Mouse (Mus musculus): ENCODE measurements around the gene Rpl18a. TPM values are rescaled to one million over a fixed set of nuclear protein-coding genes. Genes with fewer than 3 reads are reported as not detected.
A peak's percentile ranks its signal among the peaks of the same experiment; 100 is the strongest.

Gene Rpl18a
- polyA plus RNA-seq (2012; rRNA removed), result 1,503 and 1,518 TPM in 2 replicates

DNA sequence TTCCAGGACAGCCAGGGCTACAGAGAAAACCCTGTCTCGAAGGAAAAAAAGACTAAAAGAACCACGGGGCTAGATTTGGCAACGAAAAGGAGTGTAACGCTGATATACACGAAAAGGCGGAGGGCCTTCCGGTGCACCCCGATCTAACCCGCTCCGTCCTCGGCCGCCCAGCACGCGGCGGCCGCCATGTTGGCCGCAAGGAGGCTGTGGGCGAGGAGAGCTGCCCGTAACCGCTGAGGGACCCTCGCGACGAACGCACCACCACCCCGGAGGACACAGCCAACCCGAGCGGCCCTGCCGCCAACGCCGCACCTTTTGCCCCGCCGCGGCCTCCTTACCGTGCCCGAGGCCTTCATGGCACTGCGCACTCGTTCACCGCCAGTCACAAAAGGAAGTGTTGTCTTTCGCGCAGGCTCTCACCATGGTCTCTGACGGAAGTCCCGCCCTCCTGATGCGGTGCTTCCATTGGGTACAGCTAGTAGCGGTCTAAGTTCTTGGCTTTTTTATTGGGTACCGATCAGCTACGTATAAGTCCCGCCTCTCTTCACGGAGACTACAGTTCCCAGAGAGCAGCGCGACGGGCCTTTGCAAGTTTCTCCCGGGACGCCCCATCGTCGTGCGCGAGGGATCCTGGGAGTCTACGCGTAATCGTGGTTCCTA, at the start of gene Rpl18a:
Gene Rpl18a (minus strand): TSS at position 392 of the 660 bp plus-strand sequence.
- H3K27ac ChIP-seq (ENCODE audit: insufficient read depth, low read length), result 0 out of 2 replicates have a peak within 1 kb of the TSS, but pooled peaks have one; percentile 35
- TF ChIP-seq POLR2A (IDR thresholded peaks at IDR 0.05; ENCODE audit: extremely low read depth, insufficient read depth, low read length) (peak; percentile 98), CTCF (IDR thresholded peaks at IDR 0.05; ENCODE audit: extremely low read depth, insufficient read depth, low read length) (no peak)
- H3K4me3 ChIP-seq (ENCODE audit: insufficient read depth, low read length), result peak within 1 kb of the TSS; percentile 49
- H3K4me1 ChIP-seq (ENCODE audit: control insufficient read depth, insufficient read depth, low read length), result no peaks in the 10 kb centered on the region

- Histone ChIP-seq H3K4me1 (ENCODE audit: control insufficient read depth, insufficient read depth, low read length) (no peaks in the 10 kb centered on the region), H3K4me3 (ENCODE audit: insufficient read depth, low read length) (no peak overlapping the region), H3K27ac (ENCODE audit: insufficient read depth, low read length) (no peak overlapping the region)
- TF ChIP-seq POLR2A (IDR thresholded peaks at IDR 0.05; ENCODE audit: extremely low read depth, insufficient read depth, low read length), result no peak
- TF ChIP-seq CTCF (IDR thresholded peaks at IDR 0.05; ENCODE audit: extremely low read depth, insufficient read depth, low read length), result no peak
These were observed 46.0 kb upstream of the Rpl18a start for GRCm38 (mm10) chr8:70943187-70943586.

- Histone ChIP-seq H3K4me1 (ENCODE audit: control insufficient read depth, insufficient read depth, low read length) (no peaks in the 10 kb centered on the region), H3K4me3 (ENCODE audit: insufficient read depth, low read length) (no peak overlapping the region), H3K27ac (ENCODE audit: insufficient read depth, low read length) (no peak overlapping the region)
- no peak for TF ChIP-seq POLR2A (IDR thresholded peaks at IDR 0.05; ENCODE audit: extremely low read depth, insufficient read depth, low read length)
These were observed 44.3 kb upstream of the Rpl18a start for GRCm38 (mm10) chr8:70941478-70941877.

GRCm38 (mm10) chr8:70937200-70937599, 40.0 kb upstream of the Rpl18a start:
- H3K27ac ChIP-seq (ENCODE audit: insufficient read depth, low read length), result no peak overlapping the region
- TF ChIP-seq POLR2A (IDR thresholded peaks at IDR 0.05; ENCODE audit: extremely low read depth, insufficient read depth, low read length), result no peak
- TF ChIP-seq CTCF (IDR thresholded peaks at IDR 0.05; ENCODE audit: extremely low read depth, insufficient read depth, low read length), result no peak
- no peak overlapping the region for H3K4me3 ChIP-seq (ENCODE audit: insufficient read depth, low read length)
- no peaks in the 10 kb centered on the region; the same call in 1 of the 2 replicates for H3K4me1 ChIP-seq (ENCODE audit: control insufficient read depth, insufficient read depth, low read length)

DNA sequence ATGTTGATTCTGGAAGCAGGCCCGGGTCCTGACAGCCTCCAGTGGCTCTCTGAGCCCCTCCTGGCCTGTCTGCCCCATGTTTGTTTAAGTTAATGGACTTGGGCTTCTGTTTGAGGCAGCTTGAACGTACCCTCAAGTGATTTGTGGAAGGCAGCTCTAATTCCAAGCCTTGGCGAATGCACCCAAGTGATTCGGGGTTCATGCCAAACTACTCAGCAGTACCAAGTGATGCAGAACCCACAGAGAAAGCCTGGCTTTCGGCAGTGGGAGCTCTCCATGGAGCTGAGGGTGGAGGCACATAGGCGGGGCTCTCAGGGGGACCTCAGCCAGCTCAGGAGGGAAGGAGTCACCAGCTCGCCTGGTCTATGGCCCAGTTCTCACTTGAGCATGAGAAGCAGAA, 37.6 kb upstream of the Rpl18a start:
- H3K4me3 ChIP-seq (ENCODE audit: insufficient read depth, low read length), result no peak overlapping the region
- H3K27ac ChIP-seq (ENCODE audit: insufficient read depth, low read length), result no peak overlapping the region
- no peak for TF ChIP-seq POLR2A (IDR thresholded peaks at IDR 0.05; ENCODE audit: extremely low read depth, insufficient read depth, low read length)
- no peak for TF ChIP-seq CTCF (IDR thresholded peaks at IDR 0.05; ENCODE audit: extremely low read depth, insufficient read depth, low read length)

DNA sequence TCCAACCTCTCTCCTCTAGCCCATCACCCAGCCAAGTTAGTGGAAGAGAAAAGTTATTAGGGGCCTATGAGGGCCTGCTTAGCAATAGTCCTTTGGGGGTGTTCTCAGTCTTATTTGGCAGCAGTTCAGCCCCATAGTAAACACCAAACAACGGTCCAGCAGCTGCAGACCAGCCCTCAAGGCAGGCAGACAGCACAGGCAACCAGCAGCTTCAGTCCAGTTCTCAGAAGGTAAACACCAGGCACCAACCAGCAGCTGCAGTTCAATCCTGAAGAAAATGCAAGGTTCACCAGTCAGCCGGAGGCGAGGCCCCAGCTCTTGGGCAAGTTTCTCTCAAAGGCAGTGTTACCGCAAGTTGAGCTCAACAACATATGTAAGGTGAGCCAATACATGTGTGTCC, 35.8 kb upstream of the Rpl18a start:
- Histone ChIP-seq H3K4me1 (ENCODE audit: control insufficient read depth, insufficient read depth, low read length) (no peaks in the 10 kb centered on the region; the same call in none of the 2 replicates), H3K27ac (ENCODE audit: insufficient read depth, low read length) (no peak overlapping the region), H3K4me3 (ENCODE audit: insufficient read depth, low read length) (no peak overlapping the region)
- TF ChIP-seq CTCF (IDR thresholded peaks at IDR 0.05; ENCODE audit: extremely low read depth, insufficient read depth, low read length), result no peak
- TF ChIP-seq POLR2A (IDR thresholded peaks at IDR 0.05; ENCODE audit: extremely low read depth, insufficient read depth, low read length), result no peak

More for the DNA sequence above, 37.6 kb upstream of the Rpl18a start:
- no peaks in the 10 kb centered on the region; the same call in 1 of the 2 replicates for H3K4me1 ChIP-seq (ENCODE audit: control insufficient read depth, insufficient read depth, low read length)

DNA sequence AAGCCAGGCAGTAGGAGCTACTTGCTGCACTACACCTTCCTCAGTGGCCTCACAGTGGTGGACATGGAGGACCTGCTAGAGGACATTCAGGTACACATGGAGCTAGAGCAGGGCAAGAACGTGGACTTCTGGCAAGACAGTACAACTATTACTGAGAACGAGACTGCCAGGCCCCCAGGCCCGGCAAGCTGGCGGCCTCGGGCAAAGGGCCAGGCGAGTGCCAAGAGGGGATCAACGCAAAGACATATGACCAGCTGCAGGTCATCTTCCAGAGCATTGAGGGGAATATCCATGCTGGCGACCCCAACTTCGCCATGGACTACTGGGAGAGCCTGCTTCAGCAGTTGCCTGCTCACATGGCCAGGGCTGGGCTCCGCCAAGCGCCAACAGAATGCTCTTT, 34.5 kb upstream of the Rpl18a start:
- Histone ChIP-seq H3K27ac (ENCODE audit: insufficient read depth, low read length) (no peak overlapping the region), H3K4me3 (ENCODE audit: insufficient read depth, low read length) (no peak overlapping the region), H3K4me1 (ENCODE audit: control insufficient read depth, insufficient read depth, low read length) (no peaks in the 10 kb centered on the region; the same call in none of the 2 replicates)
- TF ChIP-seq CTCF (IDR thresholded peaks at IDR 0.05; ENCODE audit: extremely low read depth, insufficient read depth, low read length) (no peak), POLR2A (IDR thresholded peaks at IDR 0.05; ENCODE audit: extremely low read depth, insufficient read depth, low read length) (no peak)

DNA sequence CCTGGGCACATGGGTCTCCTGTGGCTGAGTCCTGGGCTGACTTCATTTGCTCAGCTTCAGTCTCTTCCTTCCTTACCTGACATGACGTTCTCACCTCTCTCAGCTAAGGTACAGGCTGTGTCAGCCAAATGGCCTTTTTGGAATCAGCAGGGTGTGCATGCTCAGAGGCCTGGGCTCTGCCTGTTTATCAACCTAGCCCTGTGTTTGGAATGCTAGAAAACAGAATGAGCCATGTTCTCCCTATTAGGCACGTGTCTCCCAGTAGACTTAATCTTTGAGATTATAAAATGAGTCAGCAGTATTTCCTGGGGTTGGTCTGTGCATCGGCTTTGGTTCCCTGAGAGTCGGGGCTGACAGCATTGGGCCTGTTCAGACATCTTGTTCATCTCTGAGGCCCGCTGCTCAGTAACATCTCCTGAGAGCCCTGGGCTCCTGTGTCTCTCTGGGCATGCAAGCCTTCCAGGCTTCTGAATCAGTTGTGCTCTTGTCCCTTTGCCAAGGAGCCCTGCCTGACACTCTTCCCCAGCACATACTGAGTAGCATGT, 31.6 kb upstream of the Rpl18a start:
- peaks cover 3% of the 10 kb centered on the region for H3K4me1 ChIP-seq (ENCODE audit: control insufficient read depth, insufficient read depth, low read length)
- no peak overlapping the region for H3K27ac ChIP-seq (ENCODE audit: insufficient read depth, low read length)
- H3K4me3 ChIP-seq (ENCODE audit: insufficient read depth, low read length), result no peak overlapping the region
- TF ChIP-seq CTCF (IDR thresholded peaks at IDR 0.05; ENCODE audit: extremely low read depth, insufficient read depth, low read length) (no peak), POLR2A (IDR thresholded peaks at IDR 0.05; ENCODE audit: extremely low read depth, insufficient read depth, low read length) (no peak)

DNA sequence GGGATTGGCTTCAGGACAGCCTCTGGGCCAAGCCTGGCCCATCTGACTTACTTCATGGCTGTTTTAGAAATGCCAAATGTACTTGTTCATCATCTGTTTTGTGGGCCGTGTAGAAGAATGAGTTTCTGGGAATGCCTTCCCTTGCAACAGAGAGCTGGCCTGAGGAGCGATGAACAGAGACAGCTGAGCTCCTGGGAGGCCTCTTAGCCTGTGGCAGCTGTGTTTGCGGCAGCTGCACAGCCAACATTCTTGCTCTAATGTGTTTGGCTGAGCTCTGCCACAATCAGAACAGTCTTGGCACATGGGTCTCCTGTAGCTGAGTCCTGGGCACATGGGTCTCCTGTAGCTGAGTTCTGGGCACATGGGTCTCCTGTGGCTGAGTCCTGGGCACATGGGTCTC, 30.9 kb upstream of the Rpl18a start:
- Histone ChIP-seq H3K4me1 (ENCODE audit: control insufficient read depth, insufficient read depth, low read length) (peaks cover 3% of the 10 kb centered on the region), H3K27ac (ENCODE audit: insufficient read depth, low read length) (no peak overlapping the region), H3K4me3 (ENCODE audit: insufficient read depth, low read length) (no peak overlapping the region)
- TF ChIP-seq POLR2A (IDR thresholded peaks at IDR 0.05; ENCODE audit: extremely low read depth, insufficient read depth, low read length), result no peak
- TF ChIP-seq CTCF (IDR thresholded peaks at IDR 0.05; ENCODE audit: extremely low read depth, insufficient read depth, low read length), result no peak

DNA sequence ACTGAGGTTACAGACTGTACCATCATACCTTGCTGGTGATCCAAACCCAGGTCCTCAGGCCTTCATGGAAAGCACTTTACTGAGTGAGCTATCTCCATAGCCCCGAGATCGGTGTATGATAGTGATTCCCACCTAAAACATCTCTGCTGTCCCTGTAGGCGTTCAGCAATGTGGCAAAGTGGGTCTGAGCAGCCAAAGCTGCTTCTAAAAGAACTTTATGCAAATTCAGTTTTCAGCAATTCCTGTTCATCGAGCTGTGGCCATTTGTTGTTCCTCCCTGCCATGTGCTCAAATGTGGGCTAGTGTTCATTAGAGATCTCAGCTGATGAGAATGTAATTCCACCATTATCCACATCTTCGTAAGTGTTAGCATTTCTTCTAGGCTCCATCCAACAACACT, 29.2 kb upstream of the Rpl18a start:
- Histone ChIP-seq H3K4me1 (ENCODE audit: control insufficient read depth, insufficient read depth, low read length) (peaks cover 3% of the 10 kb centered on the region), H3K27ac (ENCODE audit: insufficient read depth, low read length) (no peak overlapping the region), H3K4me3 (ENCODE audit: insufficient read depth, low read length) (no peak overlapping the region)
- TF ChIP-seq POLR2A (IDR thresholded peaks at IDR 0.05; ENCODE audit: extremely low read depth, insufficient read depth, low read length), result no peak
- no peak for TF ChIP-seq CTCF (IDR thresholded peaks at IDR 0.05; ENCODE audit: extremely low read depth, insufficient read depth, low read length)

Measured in cortical plate, adult 2 months (tissue).